Mouse (Mus musculus) liver, postnatal 0 days (tissue): ENCODE measurements around the gene Slit2.

Experiments
- CTCF ChIP-seq: sonication (generic); IDR thresholded peaks from 2 replicates; pipeline ENCODE4 v1.5.1; 2016; ENCODE audit warnings: antibody characterized with exemption, low read depth
- EP300 ChIP-seq: IDR thresholded peaks from 2 replicates; pipeline ENCODE4 v1.6.1; 2016; ENCODE audit warnings: antibody characterized with exemption, low read depth, mild to moderate bottlenecking

- no peak for TF ChIP-seq CTCF
- TF ChIP-seq EP300 = no peak
Observed at GRCm38 (mm10) chr5:48023441-48023840, 40.5 kb downstream of the Slit2 start.
